Mouse (Mus musculus) ES-Bruce4 (cell line): ENCODE data around the gene Slc44a2. TPM values are rescaled to one million over a fixed set of nuclear protein-coding genes. Genes with fewer than 3 reads are reported as not detected.
A peak's percentile ranks its signal among the peaks of the same experiment; 100 is the strongest.

Experiments
- H3K27ac ChIP-seq: 2 replicates; pipeline ENCODE4 v1.5.1; 2012; ENCODE audit warnings: low read length, inconsistent platforms; ENCODE audit not compliant: insufficient read depth
- H3K27me3 ChIP-seq: 2 replicates; pipeline ENCODE4 v1.6.1; 2012; ENCODE audit warnings: mild to moderate bottlenecking, low read length, inconsistent platforms; ENCODE audit not compliant: control insufficient read depth, poor library complexity, insufficient read depth, severe bottlenecking
- H3K36me3 ChIP-seq: 2 replicates; pipeline ENCODE4 v1.6.1; 2012; ENCODE audit warnings: inconsistent platforms, mild to moderate bottlenecking, low read length, moderate library complexity; ENCODE audit not compliant: control insufficient read depth, poor library complexity, insufficient read depth, severe bottlenecking
- H3K4me1 ChIP-seq: one replicate; pipeline ENCODE4 v1.8.1; 2011; ENCODE audit warnings: low read length; ENCODE audit not compliant: control insufficient read depth, insufficient read depth
- H3K4me3 ChIP-seq: 2 replicates; pipeline ENCODE4 v1.5.1; 2011; ENCODE audit warnings: low read depth, mild to moderate bottlenecking, low read length
- H3K9ac ChIP-seq: 2 replicates; pipeline ENCODE4 v1.6.1; 2012; ENCODE audit warnings: low read depth, mild to moderate bottlenecking, inconsistent platforms; ENCODE audit not compliant: poor library complexity, severe bottlenecking
- H3K9me3 ChIP-seq: replicated peaks from 2 replicates; pipeline ENCODE4 v1.6.1; 2012; ENCODE audit warnings: mild to moderate bottlenecking, low read length, inconsistent platforms; ENCODE audit not compliant: control insufficient read depth, poor library complexity, insufficient read depth, severe bottlenecking
- CTCF ChIP-seq: IDR thresholded peaks from one replicate; pipeline ENCODE4 v1.8.1; 2011; ENCODE audit warnings: low read depth, low read length
- EP300 ChIP-seq: IDR thresholded peaks from 2 replicates; pipeline ENCODE4 v1.6.1; 2011; ENCODE audit warnings: low read depth, low read length; ENCODE audit not compliant: insufficient read depth
- POLR2A ChIP-seq: IDR thresholded peaks from one replicate; pipeline ENCODE4 v1.8.1; 2011; ENCODE audit warnings: low read length; ENCODE audit not compliant: insufficient read depth
- polyA plus RNA-seq: library from polyadenylated mRNA; stranded (reverse); fragments of >200 nt; gene quantifications from 2 replicates; pipeline ENCODE4 v1.2.4, GENCODE M21; 2011; ENCODE audit warnings: low read depth; ENCODE audit not compliant: missing spikeins, insufficient read depth, insufficient read length

Slc44a2 gene
- polyA plus RNA-seq, 1 experiment: 66.4 TPM

DNA sequence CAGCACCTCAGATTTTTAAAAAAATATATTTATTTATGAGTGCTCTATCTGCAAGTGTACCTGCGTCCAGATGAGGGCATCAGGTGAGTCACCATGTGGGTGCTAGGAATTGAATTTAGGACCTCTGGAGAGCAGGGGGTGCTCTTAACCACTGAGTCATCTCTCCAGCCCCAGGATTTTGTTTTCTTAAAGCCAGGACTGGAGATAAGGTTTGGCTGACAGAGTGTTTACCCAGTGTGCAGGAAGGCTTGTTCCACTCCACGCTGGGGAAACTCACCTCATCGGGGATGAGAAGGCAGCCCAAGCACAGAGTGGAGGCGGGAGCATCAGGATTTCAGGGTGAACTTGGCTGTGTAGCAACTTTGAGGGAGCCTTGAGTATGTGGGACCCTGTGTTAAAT lies 19.9 kb downstream of the Slc44a2 start:
- Histone ChIP-seq H3K4me3 (no peak overlapping the region), H3K36me3 (peaks cover 9% of the 10 kb centered on the region; the same call in 1 of the 2 replicates), H3K9ac (no peak overlapping the region), H3K27me3 (no peaks in the 10 kb centered on the region), H3K27ac (no peak overlapping the region), H3K4me1 (no peaks in the 10 kb centered on the region), H3K9me3 (no peaks in the 10 kb centered on the region)
- TF ChIP-seq CTCF (no peak), EP300 (no peak), POLR2A (no peak)

DNA sequence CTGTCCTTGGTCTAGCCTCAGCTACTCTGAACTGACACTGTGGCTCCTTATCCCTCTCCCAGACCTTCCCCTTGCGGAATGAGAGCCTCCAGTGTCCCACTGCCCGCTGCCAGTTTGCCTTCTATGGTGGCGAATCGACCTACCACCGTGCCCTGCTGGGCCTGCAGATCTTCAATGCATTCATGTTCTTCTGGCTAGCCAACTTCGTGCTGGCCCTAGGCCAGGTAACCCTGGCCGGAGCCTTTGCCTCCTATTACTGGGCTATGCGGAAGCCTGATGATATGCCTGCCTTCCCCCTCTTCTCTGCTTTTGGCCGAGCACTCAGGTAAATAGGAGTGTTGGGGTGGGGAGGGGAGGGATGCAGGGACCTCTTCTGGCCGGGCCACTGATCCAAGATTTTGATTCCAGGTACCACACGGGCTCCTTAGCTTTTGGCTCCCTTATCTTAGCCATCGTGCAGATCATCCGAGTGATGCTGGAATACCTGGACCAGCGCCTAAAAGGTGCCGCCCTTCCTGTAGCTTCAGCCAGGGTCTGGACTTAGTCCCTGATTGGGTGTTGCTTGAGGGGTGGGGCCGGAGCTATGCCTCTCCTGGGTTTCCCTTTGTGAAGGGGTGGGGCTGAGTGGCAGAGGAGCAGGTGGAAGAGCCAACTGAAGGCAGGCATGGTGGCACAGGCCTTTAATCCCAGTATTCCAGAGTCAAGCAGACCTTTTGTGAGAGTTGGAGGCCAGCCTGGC lies 26.3 kb downstream of the Slc44a2 start:
- TF ChIP-seq CTCF (no peak), EP300 (no peak), POLR2A (no peak)
- Histone ChIP-seq H3K4me3 (0 out of 2 replicates have a peak overlapping the region, but pooled peaks have one; percentile 10), H3K9ac (no peak overlapping the region), H3K27ac (peak overlapping the region; percentile 13; the same call in 1 of the 2 replicates), H3K36me3 (peaks cover 21% of the 10 kb centered on the region), H3K27me3 (no peaks in the 10 kb centered on the region), H3K9me3 (no peaks in the 10 kb centered on the region), H3K4me1 (no peaks in the 10 kb centered on the region)

DNA sequence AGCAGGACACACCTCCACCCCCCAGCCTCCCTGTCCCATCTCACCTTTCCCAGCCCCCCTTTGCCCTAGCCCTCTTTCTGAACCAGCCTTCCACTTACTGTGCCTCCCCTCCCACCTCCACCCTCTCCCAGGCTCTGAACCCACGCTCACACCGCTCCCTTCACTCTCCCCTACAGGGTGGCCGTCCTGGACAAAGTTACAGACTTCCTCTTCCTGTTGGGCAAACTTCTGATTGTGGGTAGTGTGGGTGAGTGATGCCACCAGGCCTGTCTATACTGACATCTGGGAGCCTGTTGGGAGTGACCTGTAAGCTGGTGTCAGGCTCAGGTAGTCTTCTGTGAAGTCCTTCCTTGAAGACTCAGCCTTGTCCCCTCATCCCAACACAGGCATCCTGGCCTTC lies 27.7 kb downstream of the Slc44a2 start:
- Histone ChIP-seq H3K4me3 (no peak overlapping the region), H3K36me3 (peaks cover 17% of the 10 kb centered on the region), H3K27me3 (no peaks in the 10 kb centered on the region), H3K27ac (no peak overlapping the region), H3K9ac (no peak overlapping the region), H3K4me1 (no peaks in the 10 kb centered on the region), H3K9me3 (no peaks in the 10 kb centered on the region)
- TF ChIP-seq EP300 (no peak), CTCF (no peak), POLR2A (no peak)

DNA sequence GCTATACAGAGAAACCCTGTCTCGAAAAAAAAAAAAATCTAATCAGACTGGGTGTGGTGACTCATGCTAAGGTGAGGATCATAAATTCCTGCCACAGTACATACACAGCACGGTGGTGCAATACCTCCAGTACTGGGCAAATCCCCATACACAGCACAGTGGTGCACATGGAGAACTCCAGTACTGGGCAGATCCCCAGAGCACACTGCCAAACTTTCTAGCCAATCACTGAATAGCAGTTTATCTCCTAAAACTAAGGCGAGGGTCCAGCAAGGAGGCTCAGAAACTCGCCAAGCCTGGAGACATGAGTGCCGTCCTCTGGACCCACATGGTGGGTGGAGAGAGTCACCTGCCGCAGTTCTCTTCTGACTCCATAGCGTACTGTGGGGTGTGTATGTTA lies 30.7 kb downstream of the Slc44a2 start:
- Histone ChIP-seq H3K4me1 (no peaks in the 10 kb centered on the region), H3K36me3 (peaks cover 11% of the 10 kb centered on the region), H3K27me3 (no peaks in the 10 kb centered on the region), H3K9ac (no peak overlapping the region), H3K4me3 (no peak overlapping the region), H3K27ac (no peak overlapping the region), H3K9me3 (no peaks in the 10 kb centered on the region)
- TF ChIP-seq POLR2A (no peak), EP300 (no peak), CTCF (no peak)

DNA sequence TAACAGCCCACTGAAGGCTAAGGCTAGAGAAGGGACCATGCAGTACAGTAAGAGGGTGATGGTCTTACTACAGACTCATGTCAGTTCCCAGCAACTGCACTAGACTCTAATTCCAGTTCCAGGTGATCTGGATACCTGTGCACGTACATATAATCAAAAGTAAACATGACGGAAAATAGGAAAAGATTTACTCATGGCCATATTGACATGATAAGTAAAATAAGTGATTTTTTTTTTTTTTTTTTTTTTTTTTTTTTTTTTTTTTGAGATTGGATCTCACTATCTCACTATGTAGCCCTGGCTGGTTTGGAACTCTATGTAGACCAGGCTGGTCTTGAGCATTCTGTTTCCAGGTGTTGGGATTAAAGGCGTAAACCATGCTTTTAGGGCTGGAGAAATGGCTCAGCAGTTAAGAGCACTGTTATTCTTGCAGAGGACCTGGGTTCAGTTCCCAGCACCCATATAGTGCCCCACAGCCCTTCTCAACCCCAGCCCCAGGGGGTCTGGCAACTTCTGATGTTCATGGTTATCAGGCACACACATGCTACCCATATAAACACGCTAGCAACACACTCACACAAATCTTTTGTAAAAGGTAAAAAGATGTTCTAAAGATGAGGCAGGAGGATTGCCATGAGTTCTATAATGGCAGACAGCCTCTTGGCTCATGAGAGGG lies 31.3 kb downstream of the Slc44a2 start:
- Histone ChIP-seq H3K4me1 (no peaks in the 10 kb centered on the region), H3K27me3 (no peaks in the 10 kb centered on the region), H3K9ac (peak overlapping the region; percentile 47), H3K9me3 (no peaks in the 10 kb centered on the region), H3K36me3 (peaks cover 11% of the 10 kb centered on the region), H3K4me3 (peak overlapping the region; percentile 61), H3K27ac (peak overlapping the region; percentile 78)
- TF ChIP-seq POLR2A (no peak), CTCF (no peak), EP300 (no peak)
